Mouse (Mus musculus): ENCODE results near the gene Nfe2l3. TPM values are rescaled to one million over a fixed set of nuclear protein-coding genes. Genes with fewer than 3 reads are reported as not detected.

Gene Nfe2l3
- total RNA-seq, 2 experiments from 2014 or later = 0.08 TPM; not detected in 1

- intact Hi-C loops (cut with DNase I; ENCODE audit: low total_unique reads) = no loop called here
- DNase-seq = no peak
These were observed 6.4 kb downstream of the Nfe2l3 start for GRCm38 (mm10) chr6:51438826-51439330.

- intact Hi-C loops (cut with DNase I; ENCODE audit: low total_unique reads) = no loop called here
These were observed 9.8 kb downstream of the Nfe2l3 start for GRCm38 (mm10) chr6:51442191-51442835.

GRCm38 (mm10) chr6:51452927-51453503 lies 20.5 kb downstream of the Nfe2l3 start:
- intact Hi-C loops (cut with DNase I; ENCODE audit: low total_unique reads) = no loop called here
- no peak for DNase-seq

More at GRCm38 (mm10) chr6:51442191-51442835, 9.8 kb downstream of the Nfe2l3 start:
- DNase-seq = no peak

- DNase-seq = no peak
- intact Hi-C loops (cut with DNase I; ENCODE audit: low total_unique reads) = no loop called here
These were observed 22.5 kb downstream of the Nfe2l3 start for GRCm38 (mm10) chr6:51454949-51455348.

- intact Hi-C loops (cut with DNase I; ENCODE audit: low total_unique reads) = no loop called here
- no peak for DNase-seq
These were observed 23.7 kb downstream of the Nfe2l3 start for GRCm38 (mm10) chr6:51456198-51456597.

GRCm38 (mm10) chr6:51457283-51457682 lies 24.8 kb downstream of the Nfe2l3 start:
- intact Hi-C loops (cut with DNase I; ENCODE audit: low total_unique reads) = no loop called here

GRCm38 (mm10) chr6:51457770-51458387 lies 25.4 kb downstream of the Nfe2l3 start:
- intact Hi-C loops (cut with DNase I; ENCODE audit: low total_unique reads) = no loop called here
- DNase-seq = no peak

More at GRCm38 (mm10) chr6:51457283-51457682, 24.8 kb downstream of the Nfe2l3 start:
- DNase-seq = no peak

- no peak for DNase-seq
- intact Hi-C loops (cut with DNase I; ENCODE audit: low total_unique reads) = no loop called here
These were observed 26.4 kb downstream of the Nfe2l3 start for GRCm38 (mm10) chr6:51458925-51459312.

- intact Hi-C loops (cut with DNase I; ENCODE audit: low total_unique reads) = no loop called here
- no peak for DNase-seq
These were observed 27.0 kb downstream of the Nfe2l3 start for GRCm38 (mm10) chr6:51459313-51460020.

- intact Hi-C loops (cut with DNase I; ENCODE audit: low total_unique reads) = no loop called here
- DNase-seq = no peak
These were observed 27.5 kb downstream of the Nfe2l3 start for GRCm38 (mm10) chr6:51460021-51460360.

- intact Hi-C loops (cut with DNase I; ENCODE audit: low total_unique reads) = no loop called here
- no peak for DNase-seq
These were observed 27.9 kb downstream of the Nfe2l3 start for GRCm38 (mm10) chr6:51460363-51460762.

GRCm38 (mm10) chr6:51467649-51468048 lies 35.2 kb downstream of the Nfe2l3 start:
- intact Hi-C loops (cut with DNase I; ENCODE audit: low total_unique reads) = no loop called here
- no peak for DNase-seq

GRCm38 (mm10) chr6:51468891-51469561 lies 36.6 kb downstream of the Nfe2l3 start:
- peak; percentile 73 for DNase-seq
- intact Hi-C loops (cut with DNase I; ENCODE audit: low total_unique reads) = no loop called here

- intact Hi-C loops (cut with DNase I; ENCODE audit: low total_unique reads) = no loop called here
These were observed 37.3 kb downstream of the Nfe2l3 start, which contains the start of gene Hnrnpa2b1 for GRCm38 (mm10) chr6:51469715-51470310. TSS of gene Hnrnpa2b1 (minus strand) at chr6:51469894.

GRCm38 (mm10) chr6:51470311-51471178 lies 38.1 kb downstream of the Nfe2l3 start, which contains the start of gene Cbx3:
TSS of gene Cbx3 (plus strand) at chr6:51470360.
- peak; percentile 87 for DNase-seq
- intact Hi-C loops (cut with DNase I; ENCODE audit: low total_unique reads) = no loop called here

More at GRCm38 (mm10) chr6:51469715-51470310, 37.3 kb downstream of the Nfe2l3 start, which contains the start of gene Hnrnpa2b1:
- DNase-seq = peak; percentile 97

GRCm38 (mm10) chr6:51471179-51471505 lies 38.7 kb downstream of the Nfe2l3 start:
- intact Hi-C loops (cut with DNase I; ENCODE audit: low total_unique reads) = no loop called here
- DNase-seq = no peak

- DNase-seq = no peak
- intact Hi-C loops (cut with DNase I; ENCODE audit: low total_unique reads) = no loop called here
These were observed 39.3 kb downstream of the Nfe2l3 start for GRCm38 (mm10) chr6:51471782-51472181.

GRCm38 (mm10) chr6:51472213-51472612 lies 39.7 kb downstream of the Nfe2l3 start:
- intact Hi-C loops (cut with DNase I; ENCODE audit: low total_unique reads) = no loop called here
- no peak for DNase-seq

All from gastrocnemius, postnatal 14 days (tissue).